Mouse (Mus musculus) mouse embryonic stem cell (cell line): ENCODE measurements around the gene Tulp3.

Source experiments
- in situ Hi-C, 2 experiments: fragments of 300-500 bp; cut with MboI; formaldehyde crosslinking; loops; 1 replicate in 1 of 2; 3 replicates in 1 of 2; pipeline ENCODE4 v1.14.3; 2019 to 2020; ENCODE audit warnings: low sequenced_read_pairs in 2 of 2, low pct_unique_long_range_greater_than_20kb in 1 of 2, mixed read lengths in 1 of 2; ENCODE audit not compliant: unreplicated experiment in 1 of 2

The Tulp3 gene

GRCm38 (mm10) chr6:128355726-128356416 is at the start of gene Tulp3:
Tulp3 (minus strand) TSS chr6:128355851.
- in situ Hi-C loops = loop anchor here in 1 of 2 experiments (5.0 kb wide), 1 partner anchor 39 kb away; no protein-coding TSS in a partner anchor

DNA sequence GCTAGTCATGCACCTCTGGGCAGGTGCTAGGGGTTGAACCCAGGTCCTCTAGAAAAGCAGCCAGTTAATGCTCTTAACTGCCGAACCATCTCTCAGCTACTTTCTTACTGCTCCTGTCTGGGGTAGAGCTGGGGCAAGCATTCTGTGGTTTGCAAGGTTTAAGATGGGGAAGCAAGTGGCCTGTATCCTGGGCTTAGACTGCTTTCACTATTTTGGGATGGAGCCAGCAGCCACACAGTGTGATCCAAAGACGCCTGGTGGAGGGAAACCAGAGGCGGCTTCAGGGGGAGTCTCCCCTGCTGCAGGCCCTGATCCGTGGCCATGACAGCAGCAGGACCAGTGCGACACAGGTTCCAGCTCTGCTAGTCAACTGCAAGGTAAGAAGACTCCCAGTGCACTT is 49.1 kb upstream of the Tulp3 start:
- in situ Hi-C loops = no loop called here

- in situ Hi-C loops = loop anchor here in 1 of 2 experiments (25.0 kb wide), 1 partner anchor 188 kb away; the partner anchor contains the start of gene A2ml1
Observed at GRCm38 (mm10) chr6:128399421-128400185, 44.0 kb upstream of the Tulp3 start.

DNA sequence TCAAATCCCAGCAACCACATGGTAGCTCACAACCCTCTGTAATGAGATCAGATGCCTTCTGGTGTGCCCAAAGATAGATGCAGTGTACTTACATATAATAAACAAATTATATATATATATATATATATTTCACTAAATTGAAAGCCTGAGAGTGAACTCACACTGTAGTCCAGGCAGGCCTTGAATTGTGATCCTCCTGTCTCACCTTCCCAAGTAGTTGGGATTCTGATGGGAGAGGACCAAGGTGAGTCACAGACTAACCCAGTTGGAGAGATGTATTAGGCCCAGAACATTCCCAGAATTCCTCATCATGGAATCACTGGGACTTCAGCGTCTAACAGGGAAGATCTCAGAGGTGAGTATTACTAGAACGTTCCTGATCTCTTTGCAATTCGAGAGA is 43.3 kb upstream of the Tulp3 start, which contains the start of gene Nrip2:
Gene Nrip2, plus strand, starts transcription at position 301 of the 400 bp plus-strand sequence.
- in situ Hi-C loops = loop anchor here in 1 of 2 experiments (25.0 kb wide), 1 partner anchor 188 kb away; the partner anchor contains the start of gene A2ml1

- in situ Hi-C loops = loop anchor here in 1 of 2 experiments (25.0 kb wide), 1 partner anchor 190 kb away; the partner anchor contains the start of gene A2ml1
Observed at GRCm38 (mm10) chr6:128397574-128398261, 42.1 kb upstream of the Tulp3 start.

GRCm38 (mm10) chr6:128390683-128391082 is 35.0 kb upstream of the Tulp3 start:
- in situ Hi-C loops = loop anchor here in 1 of 2 experiments (25.0 kb wide), 1 partner anchor 197 kb away; the partner anchor contains the start of gene A2ml1

DNA sequence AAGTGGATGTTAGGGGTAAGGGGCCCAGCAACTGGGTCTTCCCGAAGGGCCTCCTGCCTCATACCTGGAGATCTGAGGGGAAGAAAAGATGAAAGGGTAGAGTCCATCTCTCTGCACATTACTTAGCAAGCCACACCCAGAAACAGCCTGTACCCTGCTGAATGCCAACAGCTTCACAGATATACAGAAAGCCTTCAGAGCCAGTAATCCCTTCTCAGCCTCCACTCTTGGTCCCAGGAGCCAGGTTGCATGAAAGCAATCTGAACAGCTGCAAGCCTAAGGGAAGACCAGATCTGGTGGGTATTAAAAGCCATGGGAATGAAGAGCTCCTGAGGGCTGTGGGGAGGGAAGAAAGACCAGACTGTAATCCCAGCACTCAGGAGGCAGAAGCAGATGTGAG is 33.5 kb upstream of the Tulp3 start:
- in situ Hi-C loops = loop anchor here in 1 of 2 experiments (25.0 kb wide), 1 partner anchor 198 kb away; the partner anchor contains the start of gene A2ml1

- in situ Hi-C loops = loop anchor here in 1 of 2 experiments (25.0 kb wide), 1 partner anchor 202 kb away; the partner anchor contains the start of gene A2ml1
Observed at GRCm38 (mm10) chr6:128385026-128385425, 29.4 kb upstream of the Tulp3 start.

DNA sequence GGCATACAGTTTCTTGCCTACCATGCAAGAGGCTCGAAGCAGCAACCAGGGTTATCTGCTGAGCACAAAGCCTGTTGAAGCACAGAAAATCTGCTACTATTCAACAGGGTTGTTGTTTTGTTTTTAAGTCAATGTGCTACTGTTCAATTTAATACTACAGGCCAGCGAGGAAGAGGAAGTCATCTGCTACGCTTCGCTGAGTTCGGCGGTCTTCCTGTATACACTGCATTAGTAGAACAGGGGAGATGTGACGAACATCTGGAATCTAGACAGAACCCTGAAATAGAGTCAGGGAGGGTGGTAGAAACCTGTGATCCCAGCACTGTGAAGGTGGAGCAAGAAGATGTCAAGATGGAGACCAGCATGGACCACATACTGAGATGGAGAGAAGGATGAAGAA is 28.1 kb upstream of the Tulp3 start:
- in situ Hi-C loops = loop anchor here in 1 of 2 experiments (25.0 kb wide), 1 partner anchor 204 kb away; the partner anchor contains the start of gene A2ml1

GRCm38 (mm10) chr6:128381254-128381653 is 25.6 kb upstream of the Tulp3 start:
- in situ Hi-C loops = loop anchor here in 1 of 2 experiments (25.0 kb wide), 1 partner anchor 206 kb away; the partner anchor contains the start of gene A2ml1

DNA sequence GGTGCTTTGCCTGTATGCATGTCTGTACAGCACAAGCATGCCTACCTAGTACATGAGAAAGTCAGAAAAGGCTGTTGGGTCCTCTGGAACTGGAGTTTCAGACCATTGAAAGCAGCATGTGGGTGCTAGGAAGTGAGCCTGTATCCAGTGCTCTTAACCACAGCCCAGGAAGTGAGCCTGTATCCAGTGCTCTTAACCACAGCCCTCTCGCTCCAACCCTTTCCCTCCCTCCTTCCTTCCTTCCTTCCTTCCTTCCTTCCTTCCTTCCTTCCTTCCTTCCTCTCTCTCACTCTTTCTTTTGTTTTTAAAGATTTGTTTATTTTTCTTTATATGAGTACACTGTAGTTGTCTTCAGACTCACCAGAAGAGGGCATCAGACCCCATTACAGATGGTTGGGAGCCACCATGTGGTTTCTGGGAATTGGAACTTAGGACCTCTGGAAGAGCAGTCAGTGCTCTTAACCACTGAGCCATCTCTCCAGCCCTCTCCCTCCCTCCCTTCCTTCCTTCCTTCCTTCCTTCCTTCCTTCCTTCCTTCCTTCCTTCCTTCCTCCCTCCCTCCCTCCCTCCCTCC is 25.0 kb upstream of the Tulp3 start:
- in situ Hi-C loops = loop anchor here in 1 of 2 experiments (25.0 kb wide), 1 partner anchor 207 kb away; the partner anchor contains the start of gene A2ml1

DNA sequence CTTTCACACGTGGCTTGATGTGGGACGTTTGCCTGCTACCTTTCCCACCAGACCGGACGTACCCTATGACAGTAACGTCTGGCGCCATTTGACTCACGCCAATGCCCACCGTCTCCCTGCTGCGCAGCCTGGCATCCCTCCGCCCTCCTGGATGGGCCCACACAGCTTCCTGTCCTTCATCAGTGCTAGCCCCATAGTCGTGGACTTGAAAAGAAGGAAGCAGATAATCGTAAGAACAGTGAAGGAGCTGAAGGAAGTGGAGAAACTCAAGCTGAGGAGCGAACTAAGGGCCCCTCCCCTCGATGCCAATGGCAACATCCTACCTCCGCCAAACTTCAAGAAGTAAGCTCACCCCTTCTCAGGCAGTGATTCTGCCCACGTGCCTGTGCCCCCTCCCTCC is 24.0 kb upstream of the Tulp3 start:
- in situ Hi-C loops = loop anchor here in 1 of 2 experiments (25.0 kb wide), 1 partner anchor 208 kb away; the partner anchor contains the start of gene A2ml1

- in situ Hi-C loops = loop anchor here in 1 of 2 experiments (25.0 kb wide), 1 partner anchor 211 kb away; the partner anchor contains the start of gene A2ml1
Observed at GRCm38 (mm10) chr6:128376371-128377085, 20.9 kb upstream of the Tulp3 start.

DNA sequence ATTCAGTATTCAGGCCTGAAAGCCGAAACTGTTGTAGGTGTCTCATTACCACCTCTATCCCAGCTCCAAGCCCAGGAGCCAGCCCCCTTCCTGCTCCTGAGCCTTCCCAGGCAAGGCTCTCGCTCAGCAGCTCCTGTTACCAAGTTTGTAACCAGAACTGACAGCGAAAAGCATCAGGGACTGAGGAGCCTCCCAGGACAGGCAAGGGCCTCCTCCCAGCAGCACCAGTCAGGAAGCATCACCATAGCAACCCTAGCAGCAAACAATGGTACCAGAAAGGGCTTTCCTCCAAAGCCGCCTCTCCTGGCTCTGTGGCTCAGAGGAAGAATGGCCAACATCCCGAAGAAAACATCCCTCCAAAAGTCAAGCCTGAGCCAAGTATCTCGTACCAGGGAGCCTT is 19.5 kb upstream of the Tulp3 start, which contains the start of the genes Tex52 and Gm44596:
Gene Tex52, plus strand, starts transcription at position 265 of the 400 bp plus-strand sequence.
Gene Gm44596, plus strand, starts transcription at position 312 of the 400 bp plus-strand sequence.
- in situ Hi-C loops = loop anchor here in 1 of 2 experiments (25.0 kb wide), 1 partner anchor 212 kb away; the partner anchor contains the start of gene A2ml1

DNA sequence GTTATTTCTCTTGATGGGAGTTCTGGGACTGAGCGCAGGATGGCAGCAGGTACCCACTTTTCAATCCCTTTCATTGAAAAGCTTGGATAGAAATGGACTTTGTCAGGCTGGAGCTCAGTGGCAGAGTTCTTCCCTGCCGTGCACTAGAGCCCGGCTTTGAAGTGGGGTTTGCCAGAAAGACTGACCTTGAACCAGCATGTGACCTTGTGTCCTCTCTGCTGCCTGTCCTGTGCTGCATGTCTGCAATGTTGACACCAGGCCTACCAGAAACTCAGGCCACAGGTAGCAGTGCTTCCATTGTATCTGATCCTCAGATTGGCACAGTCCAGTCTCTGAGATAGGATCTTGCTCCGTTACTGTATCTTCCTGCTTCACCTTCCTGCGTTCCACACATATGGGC is 14.4 kb upstream of the Tulp3 start:
- in situ Hi-C loops = no loop called here

GRCm38 (mm10) chr6:128366466-128366865 is 10.8 kb upstream of the Tulp3 start:
- in situ Hi-C loops = no loop called here

GRCm38 (mm10) chr6:128364721-128365120 is 9.1 kb upstream of the Tulp3 start:
- in situ Hi-C loops = no loop called here
